Mouse (Mus musculus) stomach, embryonic 14.5 days (tissue): ENCODE measurements around the gene Maff. TPM values are rescaled to one million over a fixed set of nuclear protein-coding genes. Genes with fewer than 3 reads are reported as not detected.
A peak's percentile ranks its signal among the peaks of the same experiment; 100 is the strongest.

ENCODE experiments used
- ATAC-seq: fragments of 200-750 bp; cut with Nextera tagmentation; 2 replicates; pipeline ENCODE4 v1.8.0; 2017; ENCODE audit warnings: low read depth, moderate TSS enrichment; ENCODE audit not compliant: insufficient number of reproducible peaks, insufficient read depth, low FRiP score
- H3K27ac ChIP-seq: fragments of 300-500 bp; sonication (generic); 2 replicates; pipeline ENCODE4 v1.5.1; 2014; ENCODE audit warnings: mild to moderate bottlenecking, low read length, moderate library complexity, mixed read lengths
- H3K27me3 ChIP-seq: fragments of 300-500 bp; sonication (generic); 2 replicates; pipeline ENCODE4 v1.6.1; 2014; ENCODE audit warnings: low read length, control low read depth, mixed read lengths; ENCODE audit not compliant: control insufficient read depth, insufficient read depth
- H3K36me3 ChIP-seq: fragments of 300-500 bp; sonication (generic); 2 replicates; pipeline ENCODE4 v1.6.1; 2014; ENCODE audit warnings: mild to moderate bottlenecking, control low read depth, low read length, moderate library complexity, mixed read lengths; ENCODE audit not compliant: control insufficient read depth, insufficient read depth
- H3K4me1 ChIP-seq: fragments of 300-500 bp; sonication (generic); 2 replicates; pipeline ENCODE4 v1.6.1; 2014; ENCODE audit warnings: low read length, control low read depth, mixed read lengths; ENCODE audit not compliant: control insufficient read depth, insufficient read depth
- H3K4me2 ChIP-seq: fragments of 300-500 bp; sonication (generic); replicated peaks from 2 replicates; pipeline ENCODE4 v1.6.1; 2014; ENCODE audit warnings: low read depth, low read length, control low read depth
- H3K4me3 ChIP-seq: fragments of 300-500 bp; sonication (generic); 2 replicates; pipeline ENCODE4 v1.5.1; 2014; ENCODE audit warnings: low read depth, low read length, control low read depth
- H3K9ac ChIP-seq: fragments of 300-500 bp; sonication (generic); replicated peaks from 2 replicates; pipeline ENCODE4 v1.6.1; 2014; ENCODE audit warnings: low read depth, mild to moderate bottlenecking, control low read depth, low read length, moderate library complexity, mixed read lengths
- H3K9me3 ChIP-seq: fragments of 300-500 bp; sonication (generic); 2 replicates; pipeline ENCODE4 v1.6.1; 2016; ENCODE audit warnings: low read depth, low read length, control low read depth; ENCODE audit not compliant: control insufficient read depth
- WGBS: fragments of 180-500 bp; shearing (Covaris S2); extraction: QIAGEN DNeasy Blood & Tissue Kit; methylation state at CpG from one replicate; pipeline ENCODE4 v1.1.7; 2014; 5-methylcytosine and 5-hydroxymethylcytosine counted together
- polyA plus RNA-seq: library from polyadenylated mRNA; unstranded; fragments of >200 nt; fragmentation: Nextera tagmentation; extraction: Ambion mirVana; gene quantifications from 2 replicates; pipeline ENCODE4 v1.2.1, GENCODE M21; 2014

Maff gene
- polyA plus RNA-seq, 1 experiment from 2014 or later, result 4.2 TPM

GRCm38 (mm10) chr15:79326971-79327961 is 19.2 kb upstream of the Maff start:
- Histone ChIP-seq H3K27me3 (no peaks in the 10 kb centered on the region), H3K9ac (peak overlapping the region; percentile 57), H3K4me2 (peak overlapping the region; percentile 81), H3K4me1 (peaks cover 23% of the 10 kb centered on the region; the same call in 1 of the 2 replicates), H3K4me3 (peak overlapping the region; percentile 55), H3K27ac (peak overlapping the region; percentile 96), H3K9me3 (no peaks in the 10 kb centered on the region), H3K36me3 (no peaks in the 10 kb centered on the region)
- 8% methylated on average over 20 of the region's 20 CpGs for WGBS
- peak; percentile 51; the same call in 1 of the 2 replicates for ATAC-seq

- peak within 1 kb of the TSS; percentile 55 for H3K4me3 ChIP-seq
- H3K36me3 ChIP-seq, result no peaks in the 10 kb centered on the region
- 3% methylated on average over 46 of the region's 46 CpGs for WGBS
- H3K27ac ChIP-seq, result peak within 1 kb of the TSS; percentile 96
- no peaks in the 10 kb centered on the region for H3K9me3 ChIP-seq
- no peaks in the 10 kb centered on the region for H3K27me3 ChIP-seq
- H3K9ac ChIP-seq, result peak within 1 kb of the TSS; percentile 57
- peaks cover 19% of the 10 kb centered on the region; the same call in 1 of the 2 replicates for H3K4me1 ChIP-seq
- peak within 1 kb of the TSS; percentile 81 for H3K4me2 ChIP-seq
- peak; percentile 95 for ATAC-seq
These were observed 18.1 kb upstream of the Maff start, which contains the start of gene Pla2g6 for GRCm38 (mm10) chr15:79328058-79328938. Gene Pla2g6, minus strand, starts transcription at chr15:79328390.

GRCm38 (mm10) chr15:79328939-79329275 is 17.5 kb upstream of the Maff start:
- peak overlapping the region; percentile 86; the same call in 1 of the 2 replicates for H3K27ac ChIP-seq
- no peaks in the 10 kb centered on the region for H3K9me3 ChIP-seq
- no peak overlapping the region for H3K9ac ChIP-seq
- H3K4me2 ChIP-seq, result peak overlapping the region; percentile 81; the same call in 1 of the 2 replicates
- H3K4me3 ChIP-seq, result no peak overlapping the region
- H3K4me1 ChIP-seq, result peaks cover 19% of the 10 kb centered on the region; the same call in 1 of the 2 replicates
- no peaks in the 10 kb centered on the region for H3K27me3 ChIP-seq
- no peaks in the 10 kb centered on the region for H3K36me3 ChIP-seq
- no peak for ATAC-seq
- 94% methylated on average over 4 of the region's 4 CpGs for WGBS

GRCm38 (mm10) chr15:79329346-79329978 is 17.0 kb upstream of the Maff start:
- Histone ChIP-seq H3K4me2 (no peak overlapping the region), H3K4me1 (peaks cover 15% of the 10 kb centered on the region; the same call in 1 of the 2 replicates), H3K36me3 (no peaks in the 10 kb centered on the region), H3K27ac (no peak overlapping the region), H3K9ac (no peak overlapping the region), H3K27me3 (no peaks in the 10 kb centered on the region), H3K4me3 (no peak overlapping the region), H3K9me3 (no peaks in the 10 kb centered on the region)
- WGBS, result 94% methylated on average over 6 of the region's 6 CpGs
- no peak for ATAC-seq

- Histone ChIP-seq H3K4me3 (no peak overlapping the region), H3K4me1 (peaks cover 14% of the 10 kb centered on the region; the same call in 1 of the 2 replicates), H3K27ac (no peak overlapping the region), H3K27me3 (no peaks in the 10 kb centered on the region), H3K9me3 (no peaks in the 10 kb centered on the region), H3K36me3 (no peaks in the 10 kb centered on the region), H3K4me2 (no peak overlapping the region), H3K9ac (no peak overlapping the region)
- WGBS, result 87% methylated on average over 6 of the region's 6 CpGs
- no peak for ATAC-seq
These were observed 16.4 kb upstream of the Maff start for GRCm38 (mm10) chr15:79329979-79330363.

- no peak overlapping the region for H3K27ac ChIP-seq
- 34% methylated on average over 4 of the region's 4 CpGs for WGBS
These were observed 15.9 kb upstream of the Maff start for GRCm38 (mm10) chr15:79330521-79330920.

GRCm38 (mm10) chr15:79333409-79333808 is 13.0 kb upstream of the Maff start:
- H3K27me3 ChIP-seq, result no peaks in the 10 kb centered on the region
- H3K36me3 ChIP-seq, result no peaks in the 10 kb centered on the region
- H3K4me3 ChIP-seq, result no peak overlapping the region
- no peaks in the 10 kb centered on the region for H3K9me3 ChIP-seq
- no peaks in the 10 kb centered on the region for H3K4me1 ChIP-seq
- 46% methylated on average over 4 of the region's 4 CpGs for WGBS
- no peak overlapping the region for H3K4me2 ChIP-seq
- no peak for ATAC-seq
- H3K9ac ChIP-seq, result no peak overlapping the region
- H3K27ac ChIP-seq, result no peak overlapping the region

More at GRCm38 (mm10) chr15:79330521-79330920, 15.9 kb upstream of the Maff start:
- no peak overlapping the region for H3K4me3 ChIP-seq
- no peak overlapping the region for H3K9ac ChIP-seq
- ATAC-seq, result no peak
- no peak overlapping the region for H3K4me2 ChIP-seq
- no peaks in the 10 kb centered on the region for H3K36me3 ChIP-seq
- no peaks in the 10 kb centered on the region for H3K27me3 ChIP-seq
- no peaks in the 10 kb centered on the region for H3K9me3 ChIP-seq
- H3K4me1 ChIP-seq, result peaks cover 10% of the 10 kb centered on the region; the same call in 1 of the 2 replicates
